ENCODE assay signal across 8 mouse cellular contexts in genomic region chr4:102759095-102759890, GRCm38 (mm10). TPM values are rescaled to one million over a fixed set of nuclear protein-coding genes. Genes with fewer than 3 reads are reported as not detected.
DNase-seq lines count a peak whose midpoint lies in the region; ATAC-seq lines count a peak whose summit lies in the region.

No protein-coding gene starts in this region.

- WGBS in hindbrain, embryonic 13.5 days, result under 1% methylated on average over 41 of the region's 41 CpGs

- H3K36me3 ChIP-seq in hindbrain, embryonic 13.5 days, result no peaks in the 10 kb centered on the region

- H3K27ac ChIP-seq in hindbrain, embryonic 13.5 days, result peak overlapping the region; percentile 100

- no peaks in the 10 kb centered on the region for H3K9me3 ChIP-seq in hindbrain, embryonic 13.5 days

- H3K4me3 ChIP-seq in hindbrain, embryonic 13.5 days, result peak overlapping the region; percentile 61

- peak; percentile 75 for DNase-seq in R1 (ENCODE audit: low read depth, low spot score)
- peak; percentile 88 for DNase-seq in cerebellum, adult 9-10 months
- peak; percentile 66 for DNase-seq in left cerebral cortex, adult 11 months (ENCODE audit: low spot score)
- DNase-seq in lung, postnatal 10 days, result peak; percentile 67
- DNase-seq in right cerebral cortex, adult 2 months (ENCODE audit: low spot score in 2 of 2), result peak; percentile 63 to 69
- no peak for DNase-seq in spleen, adult 18-20 months

- peaks cover 31% of the 10 kb centered on the region for H3K4me1 ChIP-seq in hindbrain, embryonic 13.5 days (replicated peaks)

- peak; percentile 42 for ATAC-seq in frontal cortex, adult (ENCODE audit: low TSS enrichment)
- peak; percentile 73 for ATAC-seq in hindbrain, embryonic 13.5 days (ENCODE audit: low FRiP score)

- H3K27me3 ChIP-seq in hindbrain, embryonic 13.5 days, result no peaks in the 10 kb centered on the region

- peak overlapping the region; percentile 93 for H3K9ac ChIP-seq in hindbrain, embryonic 13.5 days

- H3K4me2 ChIP-seq in hindbrain, embryonic 13.5 days, result peak overlapping the region; percentile 81

RNA-seq across cellular contexts. Expression of gene Sgip1, which starts 18.2 kb away (rescaled TPM):
- polyA plus RNA-seq in hindbrain, embryonic 13.5 days (2015; fragmentation: Nextera tagmentation; extraction: Ambion mirVana), result 67.2 and 68.6 TPM in 2 replicates

Comparison
In these comparisons a context has a peak if more than half of its experiments do, and no peak if none do; other contexts are left out.
1. DNase-seq: peak in R1 (single experiment), cerebellum, adult 9-10 months (single experiment), left cerebral cortex, adult 11 months (single experiment), lung, postnatal 10 days (single experiment) and right cerebral cortex, adult 2 months (2 of 2); none in spleen, adult 18-20 months (0 of 2).